Mouse (Mus musculus) ES-Bruce4 (cell line): ENCODE data around the gene Tmem132b. TPM values are rescaled to one million over a fixed set of nuclear protein-coding genes. Genes with fewer than 3 reads are reported as not detected.

Experiments
- H3K27ac ChIP-seq: 2 replicates; pipeline ENCODE4 v1.5.1; 2012; ENCODE audit warnings: low read length, inconsistent platforms; ENCODE audit not compliant: insufficient read depth
- H3K27me3 ChIP-seq: 2 replicates; pipeline ENCODE4 v1.6.1; 2012; ENCODE audit warnings: mild to moderate bottlenecking, low read length, inconsistent platforms; ENCODE audit not compliant: control insufficient read depth, poor library complexity, insufficient read depth, severe bottlenecking
- H3K36me3 ChIP-seq: 2 replicates; pipeline ENCODE4 v1.6.1; 2012; ENCODE audit warnings: inconsistent platforms, mild to moderate bottlenecking, low read length, moderate library complexity; ENCODE audit not compliant: control insufficient read depth, poor library complexity, insufficient read depth, severe bottlenecking
- H3K4me1 ChIP-seq: one replicate; pipeline ENCODE4 v1.8.1; 2011; ENCODE audit warnings: low read length; ENCODE audit not compliant: control insufficient read depth, insufficient read depth
- H3K4me3 ChIP-seq: 2 replicates; pipeline ENCODE4 v1.5.1; 2011; ENCODE audit warnings: low read depth, mild to moderate bottlenecking, low read length
- H3K9ac ChIP-seq: 2 replicates; pipeline ENCODE4 v1.6.1; 2012; ENCODE audit warnings: low read depth, mild to moderate bottlenecking, inconsistent platforms; ENCODE audit not compliant: poor library complexity, severe bottlenecking
- H3K9me3 ChIP-seq: replicated peaks from 2 replicates; pipeline ENCODE4 v1.6.1; 2012; ENCODE audit warnings: mild to moderate bottlenecking, low read length, inconsistent platforms; ENCODE audit not compliant: control insufficient read depth, poor library complexity, insufficient read depth, severe bottlenecking
- CTCF ChIP-seq: IDR thresholded peaks from one replicate; pipeline ENCODE4 v1.8.1; 2011; ENCODE audit warnings: low read depth, low read length
- EP300 ChIP-seq: IDR thresholded peaks from 2 replicates; pipeline ENCODE4 v1.6.1; 2011; ENCODE audit warnings: low read depth, low read length; ENCODE audit not compliant: insufficient read depth
- POLR2A ChIP-seq: IDR thresholded peaks from one replicate; pipeline ENCODE4 v1.8.1; 2011; ENCODE audit warnings: low read length; ENCODE audit not compliant: insufficient read depth
- polyA plus RNA-seq: library from polyadenylated mRNA; stranded (reverse); fragments of >200 nt; gene quantifications from 2 replicates; pipeline ENCODE4 v1.2.4, GENCODE M21; 2011; ENCODE audit warnings: low read depth; ENCODE audit not compliant: missing spikeins, insufficient read depth, insufficient read length

Gene Tmem132b
- polyA plus RNA-seq: 0.15 and 0.20 TPM in 2 replicates

GRCm38 (mm10) chr5:125531634-125532033 is at the start of gene Tmem132b:
Gene Tmem132b (plus strand): TSS chr5:125531774.
- peak within 1 kb of the TSS; percentile 63 for H3K4me3 ChIP-seq
- peak within 1 kb of the TSS; percentile 83 for H3K9ac ChIP-seq
- no peaks in the 10 kb centered on the region for H3K9me3 ChIP-seq
- no peaks in the 10 kb centered on the region for H3K36me3 ChIP-seq
- TF ChIP-seq POLR2A (no peak), EP300 (no peak), CTCF (no peak)
- peaks cover 9% of the 10 kb centered on the region; the same call in 1 of the 2 replicates for H3K27me3 ChIP-seq
- H3K27ac ChIP-seq: no peak within 1 kb of the TSS
- peaks cover 4% of the 10 kb centered on the region for H3K4me1 ChIP-seq

- no peak overlapping the region for H3K9ac ChIP-seq
- no peaks in the 10 kb centered on the region for H3K36me3 ChIP-seq
These were observed 49.1 kb upstream of the Tmem132b start for GRCm38 (mm10) chr5:125482474-125482873.

GRCm38 (mm10) chr5:125483712-125484611 is 47.6 kb upstream of the Tmem132b start:
- no peak overlapping the region for H3K27ac ChIP-seq
- no peak overlapping the region for H3K9ac ChIP-seq
- TF ChIP-seq CTCF (no peak), EP300 (no peak), POLR2A (no peak)
- no peaks in the 10 kb centered on the region for H3K36me3 ChIP-seq
- no peaks in the 10 kb centered on the region for H3K4me1 ChIP-seq
- H3K9me3 ChIP-seq: no peaks in the 10 kb centered on the region
- H3K4me3 ChIP-seq: no peak overlapping the region
- no peaks in the 10 kb centered on the region for H3K27me3 ChIP-seq

More at GRCm38 (mm10) chr5:125482474-125482873, 49.1 kb upstream of the Tmem132b start:
- Histone ChIP-seq H3K9me3 (no peaks in the 10 kb centered on the region), H3K4me1 (no peaks in the 10 kb centered on the region), H3K4me3 (no peak overlapping the region), H3K27ac (no peak overlapping the region), H3K27me3 (no peaks in the 10 kb centered on the region)
- no peak for TF ChIP-seq EP300
- TF ChIP-seq CTCF: no peak
- no peak for TF ChIP-seq POLR2A

DNA sequence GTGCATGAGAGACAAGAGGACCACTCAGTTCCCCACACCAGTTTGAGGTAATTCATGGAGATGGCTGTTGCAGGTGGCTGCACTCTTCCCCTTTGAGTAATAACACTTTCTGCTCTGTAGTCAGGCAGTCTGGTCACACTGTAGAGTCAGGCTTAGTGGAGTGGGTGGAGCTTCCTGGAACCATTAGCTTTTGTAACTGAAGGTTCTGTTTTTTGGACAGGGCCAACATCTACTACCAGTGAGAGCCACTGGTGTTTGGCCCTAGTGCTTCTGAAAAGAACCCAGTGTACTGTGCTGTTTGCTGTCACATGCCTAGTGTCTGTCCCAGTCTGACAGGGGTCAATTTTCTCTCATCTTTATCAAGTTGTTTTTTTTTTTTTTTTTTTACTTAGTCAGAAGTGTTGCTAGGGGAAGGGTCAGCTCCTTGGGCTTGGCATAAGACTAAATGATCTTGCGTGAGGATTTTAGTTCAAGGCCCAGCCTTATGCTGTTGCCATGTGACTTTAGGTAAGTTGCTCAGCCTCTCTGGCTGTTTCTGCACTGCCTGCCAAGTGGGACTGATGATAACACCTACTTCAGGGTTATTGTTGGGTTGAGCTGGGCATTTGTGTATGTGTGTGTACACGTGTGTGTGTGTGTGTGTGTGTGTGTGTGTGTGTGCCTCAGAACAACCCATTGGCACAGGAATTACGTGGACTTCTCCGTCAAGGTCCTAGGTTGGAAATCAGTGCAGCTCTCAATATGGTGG is 46.4 kb upstream of the Tmem132b start:
- Histone ChIP-seq H3K4me3 (no peak overlapping the region), H3K9ac (no peak overlapping the region), H3K9me3 (no peaks in the 10 kb centered on the region), H3K27ac (no peak overlapping the region), H3K27me3 (no peaks in the 10 kb centered on the region), H3K36me3 (no peaks in the 10 kb centered on the region), H3K4me1 (no peaks in the 10 kb centered on the region)
- TF ChIP-seq CTCF (no peak), POLR2A (no peak), EP300 (no peak)

- Histone ChIP-seq H3K9ac (no peak overlapping the region), H3K27ac (no peak overlapping the region), H3K36me3 (no peaks in the 10 kb centered on the region), H3K27me3 (no peaks in the 10 kb centered on the region), H3K4me3 (no peak overlapping the region), H3K4me1 (no peaks in the 10 kb centered on the region), H3K9me3 (no peaks in the 10 kb centered on the region)
- TF ChIP-seq EP300 (no peak), CTCF (no peak), POLR2A (no peak)
These were observed 45.5 kb upstream of the Tmem132b start for GRCm38 (mm10) chr5:125486088-125486487.
